Mouse (Mus musculus) myocyte (in vitro differentiated cells): ENCODE data around the gene Pip5kl1.

Experiments used
- CEBPB ChIP-seq: IDR thresholded peaks from 2 replicates; pipeline ENCODE4 v1.6.1; 2011; ENCODE audit warnings: mild to moderate bottlenecking, moderate library complexity; ENCODE audit not compliant: poor library complexity, insufficient read depth, severe bottlenecking
- E2F4 ChIP-seq: IDR thresholded peaks from one replicate; pipeline ENCODE4 v1.6.1; 2011; ENCODE audit warnings: mild to moderate bottlenecking, control low read depth, moderate library complexity; ENCODE audit not compliant: insufficient read depth
- MAX ChIP-seq: IDR thresholded peaks from one replicate; pipeline ENCODE4 v1.6.1; 2011; ENCODE audit warnings: low read depth, mild to moderate bottlenecking, control low read depth
- MYOD1 ChIP-seq, 3 experiments: IDR thresholded peaks; one replicate each; pipeline ENCODE4 v1.6.1; 2011; ENCODE audit warnings: control low read depth in 2 of 3, low read depth in 2 of 3, mild to moderate bottlenecking in 2 of 3, moderate library complexity in 1 of 3; ENCODE audit not compliant: insufficient read length in 2 of 3, control insufficient read depth in 1 of 3
- POLR2A ChIP-seq: IDR thresholded peaks from one replicate; pipeline ENCODE4 v1.6.1; 2011; ENCODE audit warnings: low read depth, mild to moderate bottlenecking, control low read depth, moderate library complexity; ENCODE audit not compliant: insufficient read length
- POLR2AphosphoS2 ChIP-seq: IDR thresholded peaks from one replicate; pipeline ENCODE4 v1.6.1; 2011; ENCODE audit warnings: low read depth, control low read depth; ENCODE audit not compliant: insufficient read length
- TCF12 ChIP-seq: IDR thresholded peaks from one replicate; pipeline ENCODE4 v1.6.1; 2011; ENCODE audit warnings: mild to moderate bottlenecking, control low read depth; ENCODE audit not compliant: poor library complexity, insufficient read depth, severe bottlenecking
- TCF3 ChIP-seq: IDR thresholded peaks from one replicate; pipeline ENCODE4 v1.6.1; 2011; ENCODE audit warnings: low read depth, control low read depth; ENCODE audit not compliant: insufficient read length
- USF1 ChIP-seq: IDR thresholded peaks from one replicate; pipeline ENCODE4 v1.6.1; 2011; ENCODE audit warnings: low read depth, mild to moderate bottlenecking, control low read depth, moderate library complexity

DNA sequence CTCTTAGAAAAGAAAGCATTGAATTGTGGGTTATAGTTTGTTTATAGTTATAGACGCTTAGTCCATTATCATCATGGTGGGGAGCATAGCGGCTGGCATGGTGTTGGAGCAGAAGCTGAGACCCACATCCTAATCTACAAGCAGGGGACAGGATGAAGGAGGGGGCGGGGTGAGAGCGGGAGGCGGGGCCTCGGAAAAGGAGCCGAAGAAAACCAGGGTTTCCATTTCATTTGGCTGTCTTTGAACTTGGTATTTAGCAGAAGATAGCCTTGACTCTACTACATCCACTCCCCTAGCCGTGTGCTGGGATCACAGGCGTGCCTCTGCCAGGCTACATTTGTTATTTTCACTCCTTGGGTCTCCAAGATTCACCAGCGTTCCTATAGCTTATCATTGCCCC is 30.0 kb downstream of the Pip5kl1 start:
- TF ChIP-seq POLR2A, result no peak
- no peak for TF ChIP-seq USF1
- no peak for TF ChIP-seq TCF3
- no peak for TF ChIP-seq TCF12
- no peak for TF ChIP-seq POLR2AphosphoS2
- no peak for TF ChIP-seq CEBPB
- no peak for TF ChIP-seq E2F4
- no peak for TF ChIP-seq MAX
- TF ChIP-seq MYOD1 (IDR thresholded peaks at IDR 0.05; ENCODE audit: control insufficient read depth in 1 of 3, insufficient read length in 2 of 3, low read depth in 2 of 3), result no peak
